Mouse (Mus musculus): ENCODE results near the gene Zdhhc24. TPM values are rescaled to one million over a fixed set of nuclear protein-coding genes. Genes with fewer than 3 reads are reported as not detected.
"Not testable (repeated sequence)": the region's sequence is repeated elsewhere in the genome, so short reads cannot be mapped to it uniquely, and the experiment has no call there.

Zdhhc24 gene
- polyA plus RNA-seq, 1 experiment from 2014 or later = 7.2 TPM

DNA sequence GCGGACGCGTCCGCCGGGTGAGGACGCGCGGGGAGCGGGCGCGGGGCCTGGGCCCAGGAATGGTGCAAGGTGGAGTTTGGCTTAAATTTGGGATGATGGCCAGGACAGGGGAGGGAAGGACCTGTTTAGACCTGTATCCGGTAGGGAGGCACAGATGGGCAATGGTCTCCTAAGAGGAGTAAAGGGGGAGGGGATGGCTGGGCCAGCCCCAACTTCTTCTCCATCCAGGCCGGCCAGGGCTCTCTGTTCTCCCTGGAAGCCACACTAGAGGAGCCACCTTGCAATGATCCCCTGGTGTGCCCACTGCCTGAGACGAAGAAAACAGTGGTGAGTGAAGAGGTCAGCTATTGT, 23.0 kb upstream of the Zdhhc24 start:
- Histone ChIP-seq H3K27ac (replicated peaks in 1 of 2; ENCODE audit: control insufficient read depth in 1 of 2, insufficient read depth in 1 of 2, low read depth in 2 of 2, low read length in 2 of 2) (peak overlapping the region in 1 of 2 experiments; percentile 44; a peak in 1 of 4 replicates), H3K4me1 (ENCODE audit: control insufficient read depth in 2 of 2, insufficient read depth in 2 of 2, low read length in 2 of 2) (peaks cover 3 to 6% of the 10 kb centered on the region in 2 experiments; a peak in 2 of 4 replicates), H3K4me3 (ENCODE audit: control insufficient read depth in 1 of 2, insufficient read depth in 1 of 2, low read depth in 1 of 2, low read length in 2 of 2) (peak overlapping the region; percentile 65 to 91), H3K9ac (ENCODE audit: low read length) (peak overlapping the region; percentile 80), H3K9me3 (ENCODE audit: control insufficient read depth, low read length) (no peaks in the 10 kb centered on the region), H3K27me3 (ENCODE audit: control insufficient read depth, insufficient read depth, low read length) (no peaks in the 10 kb centered on the region), H3K36me3 (ENCODE audit: control insufficient read depth, insufficient read depth, low read length) (no peaks in the 10 kb centered on the region), H3K4me2 (ENCODE audit: low read length) (peak overlapping the region; percentile 96)
- 4% methylated on average over 14 of the region's 14 CpGs for WGBS
- ATAC-seq (ENCODE audit: insufficient number of reproducible peaks, insufficient read depth, low FRiP score, low read depth) = peak; percentile 27; the same call in 1 of the 2 replicates

DNA sequence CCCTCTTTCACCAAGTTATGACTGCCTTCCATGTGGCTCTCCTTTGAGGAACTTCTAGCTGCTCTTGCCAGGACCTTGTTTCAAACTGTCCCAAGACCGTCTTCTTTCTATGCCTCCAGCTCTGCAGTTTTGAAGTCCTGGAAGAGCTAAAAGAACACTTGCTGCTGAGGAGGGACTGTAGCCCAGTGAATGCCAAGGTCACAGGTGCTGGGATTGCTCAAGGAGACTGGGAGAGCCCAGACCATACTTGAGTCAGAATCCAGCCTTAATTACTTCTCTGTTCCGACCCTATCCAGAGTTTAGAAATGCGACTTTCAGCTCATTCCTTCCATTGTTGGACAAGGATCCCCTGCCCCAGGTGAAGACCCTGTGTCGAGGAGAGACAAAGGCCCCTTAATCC, 22.5 kb upstream of the Zdhhc24 start:
- 79% methylated on average over 4 of the region's 4 CpGs for WGBS

DNA sequence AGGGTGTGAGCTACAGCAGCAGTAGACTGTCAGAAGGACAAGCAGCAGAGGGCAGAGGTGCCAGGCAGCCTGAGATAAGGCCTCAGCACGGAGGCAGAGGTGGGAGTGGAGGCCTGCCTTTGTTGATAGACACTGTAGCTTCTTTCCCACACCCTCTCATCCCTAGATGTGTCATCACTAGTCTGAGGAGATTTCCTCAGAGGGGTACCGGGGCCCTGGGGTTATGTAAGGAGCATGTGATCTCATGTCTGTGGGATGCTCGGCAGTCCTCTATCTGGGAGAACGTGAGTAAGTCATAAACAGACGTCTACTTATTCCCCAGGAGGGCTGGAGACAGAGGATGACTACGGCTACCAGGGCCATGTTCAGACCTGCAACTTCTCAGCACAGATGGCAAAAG, 19.4 kb upstream of the Zdhhc24 start:
- no peaks in the 10 kb centered on the region for H3K27me3 ChIP-seq (ENCODE audit: control insufficient read depth, insufficient read depth, low read length)
- no peak for ATAC-seq (ENCODE audit: insufficient number of reproducible peaks, insufficient read depth, low FRiP score, low read depth)
- no peak overlapping the region for H3K4me3 ChIP-seq (ENCODE audit: control insufficient read depth in 1 of 2, insufficient read depth in 1 of 2, low read depth in 1 of 2, low read length in 2 of 2)
- 37% methylated on average over 6 of the region's 6 CpGs for WGBS
- no peaks in the 10 kb centered on the region for H3K9me3 ChIP-seq (ENCODE audit: control insufficient read depth, low read length)
- H3K9ac ChIP-seq (ENCODE audit: low read length) = no peak overlapping the region
- peaks cover 3 to 6% of the 10 kb centered on the region in 2 experiments; a peak in 2 of 4 replicates for H3K4me1 ChIP-seq (ENCODE audit: control insufficient read depth in 2 of 2, insufficient read depth in 2 of 2, low read length in 2 of 2)
- no peak overlapping the region for H3K4me2 ChIP-seq (ENCODE audit: low read length)
- 0 out of 2 replicates have a peak, but pooled peaks cover 5% of the 10 kb centered on the region for H3K36me3 ChIP-seq (ENCODE audit: control insufficient read depth, insufficient read depth, low read length)
- no peak overlapping the region for H3K27ac ChIP-seq (replicated peaks in 1 of 2; ENCODE audit: control insufficient read depth in 1 of 2, insufficient read depth in 1 of 2, low read depth in 2 of 2, low read length in 2 of 2)

More for the DNA sequence above, 22.5 kb upstream of the Zdhhc24 start:
- Histone ChIP-seq H3K27ac (replicated peaks in 1 of 2; ENCODE audit: control insufficient read depth in 1 of 2, insufficient read depth in 1 of 2, low read depth in 2 of 2, low read length in 2 of 2) (no peak overlapping the region), H3K4me1 (ENCODE audit: control insufficient read depth in 2 of 2, insufficient read depth in 2 of 2, low read length in 2 of 2) (peaks cover 3 to 6% of the 10 kb centered on the region in 2 experiments; a peak in 2 of 4 replicates), H3K27me3 (ENCODE audit: control insufficient read depth, insufficient read depth, low read length) (no peaks in the 10 kb centered on the region), H3K4me2 (ENCODE audit: low read length) (peak overlapping the region; percentile 96; the same call in 1 of the 2 replicates), H3K4me3 (ENCODE audit: control insufficient read depth in 1 of 2, insufficient read depth in 1 of 2, low read depth in 1 of 2, low read length in 2 of 2) (peak overlapping the region in 1 of 2 experiments; percentile 65; a peak in 1 of 4 replicates), H3K9ac (ENCODE audit: low read length) (no peak overlapping the region), H3K36me3 (ENCODE audit: control insufficient read depth, insufficient read depth, low read length) (no peaks in the 10 kb centered on the region), H3K9me3 (ENCODE audit: control insufficient read depth, low read length) (no peaks in the 10 kb centered on the region)
- ATAC-seq (ENCODE audit: insufficient number of reproducible peaks, insufficient read depth, low FRiP score, low read depth) = no peak

DNA sequence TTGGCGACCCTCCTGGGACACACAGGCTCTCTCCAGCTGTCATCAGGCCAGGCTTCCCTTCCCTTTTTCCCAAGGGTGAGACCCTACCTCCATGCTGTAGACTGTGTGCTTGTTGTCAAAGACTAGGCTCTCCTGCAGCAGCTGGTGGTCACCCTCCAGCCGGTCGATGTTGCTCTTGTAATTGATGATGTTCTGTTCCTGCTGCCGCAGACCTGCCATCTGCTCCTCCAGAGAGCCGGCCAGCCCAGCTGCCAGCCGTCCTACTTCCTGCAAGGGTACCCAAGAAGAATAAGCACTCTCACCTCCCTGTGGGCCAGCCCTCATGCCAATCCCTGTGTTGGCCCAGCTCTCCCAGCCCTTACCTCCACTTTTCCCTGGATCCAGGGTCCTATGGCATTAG, 15.4 kb upstream of the Zdhhc24 start:
- H3K4me2 ChIP-seq (ENCODE audit: low read length) = no peak overlapping the region
- H3K27ac ChIP-seq (replicated peaks in 1 of 2; ENCODE audit: control insufficient read depth in 1 of 2, insufficient read depth in 1 of 2, low read depth in 2 of 2, low read length in 2 of 2) = no peak overlapping the region
- 0 out of 2 replicates have a peak, but pooled peaks cover 5% of the 10 kb centered on the region for H3K36me3 ChIP-seq (ENCODE audit: control insufficient read depth, insufficient read depth, low read length)
- peaks cover 0 to 2% of the 10 kb centered on the region in 2 experiments; a peak in 1 of 4 replicates for H3K4me1 ChIP-seq (ENCODE audit: control insufficient read depth in 2 of 2, insufficient read depth in 2 of 2, low read length in 2 of 2)
- no peak overlapping the region for H3K4me3 ChIP-seq (ENCODE audit: control insufficient read depth in 1 of 2, insufficient read depth in 1 of 2, low read depth in 1 of 2, low read length in 2 of 2)
- no peak for ATAC-seq (ENCODE audit: insufficient number of reproducible peaks, insufficient read depth, low FRiP score, low read depth)
- no peak overlapping the region for H3K9ac ChIP-seq (ENCODE audit: low read length)
- WGBS = 77% methylated on average over 6 of the region's 6 CpGs
- H3K9me3 ChIP-seq (ENCODE audit: control insufficient read depth, low read length) = no peaks in the 10 kb centered on the region
- peaks cover 13% of the 10 kb centered on the region; the same call in 1 of the 2 replicates for H3K27me3 ChIP-seq (ENCODE audit: control insufficient read depth, insufficient read depth, low read length)

DNA sequence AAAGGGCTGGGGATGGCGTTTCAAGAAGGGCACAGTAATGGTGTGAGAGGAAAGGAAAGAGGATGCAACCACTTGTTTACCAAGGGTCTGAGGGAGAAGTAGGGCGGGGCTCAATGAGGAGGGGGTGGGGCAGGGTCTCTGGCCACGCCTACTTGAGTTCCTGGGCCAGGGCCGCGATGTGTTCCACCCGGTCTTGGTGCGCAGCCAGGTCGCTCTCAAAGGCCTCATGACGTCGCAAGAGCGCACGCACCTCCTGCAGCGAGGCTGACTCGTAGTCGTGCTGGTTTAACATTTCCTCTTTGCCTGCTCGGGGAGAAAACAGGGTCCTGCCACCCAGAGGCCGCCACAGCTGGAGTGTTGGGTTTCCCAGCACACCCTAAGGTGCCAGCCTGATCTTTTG, 13.3 kb upstream of the Zdhhc24 start:
- 5% methylated on average over 17 of the region's 17 CpGs for WGBS
- no peak for ATAC-seq (ENCODE audit: insufficient number of reproducible peaks, insufficient read depth, low FRiP score, low read depth)
- Histone ChIP-seq H3K4me2 (ENCODE audit: low read length) (peak overlapping the region; percentile 27), H3K4me1 (ENCODE audit: control insufficient read depth in 2 of 2, insufficient read depth in 2 of 2, low read length in 2 of 2) (peaks cover 0 to 2% of the 10 kb centered on the region in 2 experiments; a peak in 1 of 4 replicates), H3K9ac (ENCODE audit: low read length) (0 out of 2 replicates have a peak overlapping the region, but pooled peaks have one; percentile 0), H3K27ac (replicated peaks in 1 of 2; ENCODE audit: control insufficient read depth in 1 of 2, insufficient read depth in 1 of 2, low read depth in 2 of 2, low read length in 2 of 2) (no peak overlapping the region), H3K36me3 (ENCODE audit: control insufficient read depth, insufficient read depth, low read length) (0 out of 2 replicates have a peak, but pooled peaks cover 5% of the 10 kb centered on the region), H3K4me3 (ENCODE audit: control insufficient read depth in 1 of 2, insufficient read depth in 1 of 2, low read depth in 1 of 2, low read length in 2 of 2) (no peak overlapping the region), H3K27me3 (ENCODE audit: control insufficient read depth, insufficient read depth, low read length) (peaks cover 13% of the 10 kb centered on the region; the same call in 1 of the 2 replicates), H3K9me3 (ENCODE audit: control insufficient read depth, low read length) (no peaks in the 10 kb centered on the region)

DNA sequence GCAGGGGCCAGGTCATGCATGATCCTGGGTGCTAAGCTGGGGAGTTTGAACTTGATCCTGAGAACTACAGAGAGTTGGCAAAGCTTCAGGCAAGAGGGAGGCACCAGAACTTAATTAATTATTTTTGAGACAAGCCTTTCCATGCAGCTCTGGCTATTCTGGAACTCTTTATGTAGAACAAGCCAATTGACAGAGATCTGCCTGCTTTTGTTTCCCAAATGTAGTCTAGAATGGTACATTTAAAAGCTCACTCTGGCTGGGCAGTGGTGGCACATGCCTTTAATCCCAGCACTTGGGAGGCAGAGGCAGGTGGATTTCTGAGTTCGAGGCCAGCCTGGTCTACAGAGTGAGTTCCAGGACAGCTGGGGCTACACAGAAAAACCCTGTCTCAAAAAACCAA, 3.9 kb upstream of the Zdhhc24 start:
- not testable (repeated sequence) for H3K27ac ChIP-seq (replicated peaks in 1 of 2; ENCODE audit: control insufficient read depth in 1 of 2, insufficient read depth in 1 of 2, low read depth in 2 of 2, low read length in 2 of 2); ATAC-seq (ENCODE audit: insufficient number of reproducible peaks, insufficient read depth, low FRiP score, low read depth); H3K36me3 ChIP-seq (ENCODE audit: control insufficient read depth, insufficient read depth, low read length); H3K4me1 ChIP-seq (ENCODE audit: control insufficient read depth in 2 of 2, insufficient read depth in 2 of 2, low read length in 2 of 2); H3K4me2 ChIP-seq (ENCODE audit: low read length); H3K4me3 ChIP-seq (ENCODE audit: control insufficient read depth in 1 of 2, insufficient read depth in 1 of 2, low read depth in 1 of 2, low read length in 2 of 2); H3K9me3 ChIP-seq (ENCODE audit: control insufficient read depth, low read length); H3K27me3 ChIP-seq (ENCODE audit: control insufficient read depth, insufficient read depth, low read length); H3K9ac ChIP-seq (ENCODE audit: low read length)
- WGBS = 79% methylated on average over 1 of the region's 1 CpGs

DNA sequence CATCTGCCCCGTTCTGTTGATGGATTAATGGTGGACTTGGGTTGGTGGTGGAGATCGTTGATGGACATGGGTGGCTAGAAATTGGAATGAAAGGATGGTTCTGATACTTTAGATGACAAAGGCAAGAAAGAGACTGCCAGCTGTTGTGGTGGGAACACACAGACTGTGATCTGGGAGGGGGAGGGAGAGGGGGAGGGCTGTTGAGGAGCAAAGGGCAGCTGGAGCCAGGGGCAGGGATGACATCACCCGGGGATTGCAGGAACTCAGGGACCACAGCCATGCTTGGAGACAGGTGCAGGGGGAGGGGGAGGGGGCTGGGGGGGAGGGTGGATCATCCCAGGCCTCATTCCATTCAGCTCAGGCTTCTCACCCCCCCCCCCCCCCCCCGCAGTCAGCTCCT, 2.2 kb upstream of the Zdhhc24 start:
- H3K27ac ChIP-seq (replicated peaks in 1 of 2; ENCODE audit: control insufficient read depth in 1 of 2, insufficient read depth in 1 of 2, low read depth in 2 of 2, low read length in 2 of 2) = no peak overlapping the region
- H3K9me3 ChIP-seq (ENCODE audit: control insufficient read depth, low read length) = no peaks in the 10 kb centered on the region
- no peak for ATAC-seq (ENCODE audit: insufficient number of reproducible peaks, insufficient read depth, low FRiP score, low read depth)
- H3K9ac ChIP-seq (ENCODE audit: low read length) = no peak overlapping the region
- WGBS = 60% methylated on average over 3 of the region's 4 CpGs
- peaks cover 4 to 9% of the 10 kb centered on the region in 2 experiments; a peak in 3 of 4 replicates for H3K4me1 ChIP-seq (ENCODE audit: control insufficient read depth in 2 of 2, insufficient read depth in 2 of 2, low read length in 2 of 2)
- no peak overlapping the region for H3K4me2 ChIP-seq (ENCODE audit: low read length)
- H3K36me3 ChIP-seq (ENCODE audit: control insufficient read depth, insufficient read depth, low read length) = no peaks in the 10 kb centered on the region
- no peaks in the 10 kb centered on the region for H3K27me3 ChIP-seq (ENCODE audit: control insufficient read depth, insufficient read depth, low read length)
- no peak overlapping the region for H3K4me3 ChIP-seq (ENCODE audit: control insufficient read depth in 1 of 2, insufficient read depth in 1 of 2, low read depth in 1 of 2, low read length in 2 of 2)

DNA sequence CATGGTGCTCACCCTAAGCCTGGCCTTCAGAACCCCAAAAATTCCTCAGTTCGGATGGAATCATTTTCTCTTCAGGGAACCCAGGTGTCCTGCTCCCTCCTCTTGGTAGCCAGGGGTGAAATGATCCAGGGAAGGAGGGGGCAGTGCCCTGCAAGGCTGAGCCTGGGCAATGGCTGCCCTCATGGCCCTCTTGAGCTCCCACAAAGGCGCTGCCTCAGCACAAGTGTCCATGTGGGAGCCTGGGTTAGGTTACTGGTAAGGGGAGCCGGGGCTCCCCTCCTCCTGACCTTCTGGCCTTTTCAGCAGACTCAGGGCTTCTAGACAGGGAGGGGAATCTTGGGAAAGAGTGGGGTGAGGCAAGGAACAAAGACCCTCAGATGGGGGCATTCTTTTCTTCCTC, 1.7 kb upstream of the Zdhhc24 start:
- ATAC-seq (ENCODE audit: insufficient number of reproducible peaks, insufficient read depth, low FRiP score, low read depth) = no peak
- no peak overlapping the region for H3K27ac ChIP-seq (replicated peaks in 1 of 2; ENCODE audit: control insufficient read depth in 1 of 2, insufficient read depth in 1 of 2, low read depth in 2 of 2, low read length in 2 of 2)
- peaks cover 4 to 9% of the 10 kb centered on the region in 2 experiments; a peak in 3 of 4 replicates for H3K4me1 ChIP-seq (ENCODE audit: control insufficient read depth in 2 of 2, insufficient read depth in 2 of 2, low read length in 2 of 2)
- 64% methylated on average over 3 of the region's 3 CpGs for WGBS
- H3K4me2 ChIP-seq (ENCODE audit: low read length) = no peak overlapping the region
- no peaks in the 10 kb centered on the region for H3K27me3 ChIP-seq (ENCODE audit: control insufficient read depth, insufficient read depth, low read length)
- no peaks in the 10 kb centered on the region for H3K36me3 ChIP-seq (ENCODE audit: control insufficient read depth, insufficient read depth, low read length)
- H3K4me3 ChIP-seq (ENCODE audit: control insufficient read depth in 1 of 2, insufficient read depth in 1 of 2, low read depth in 1 of 2, low read length in 2 of 2) = no peak overlapping the region
- H3K9ac ChIP-seq (ENCODE audit: low read length) = no peak overlapping the region
- no peaks in the 10 kb centered on the region for H3K9me3 ChIP-seq (ENCODE audit: control insufficient read depth, low read length)
